Mouse (Mus musculus): Measurements from ENCODE around the gene Tmem273.
A peak's percentile ranks its signal among the peaks of the same experiment; 100 is the strongest.

The Tmem273 gene

DNA sequence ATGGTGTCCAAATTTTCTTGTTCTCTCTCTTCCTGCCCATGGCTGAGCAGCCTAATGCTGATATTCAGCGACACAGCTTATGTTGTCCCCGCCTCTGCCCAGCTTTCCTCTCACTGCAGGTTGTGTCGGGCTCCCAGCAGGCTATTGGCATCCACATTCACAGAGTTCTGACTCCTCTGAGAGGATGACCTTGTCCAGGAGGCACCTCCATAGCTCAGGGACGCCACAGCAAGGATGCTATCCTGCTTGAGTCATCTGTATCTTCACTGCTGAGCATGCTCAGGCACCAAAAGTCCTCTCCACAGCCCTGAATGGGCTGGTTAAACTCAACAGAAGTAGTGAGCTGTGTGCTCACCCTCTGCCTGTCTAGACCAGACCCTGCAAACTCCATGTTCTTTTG, 29.2 kb downstream of the Tmem273 start:
- no peak for DNase-seq

DNA sequence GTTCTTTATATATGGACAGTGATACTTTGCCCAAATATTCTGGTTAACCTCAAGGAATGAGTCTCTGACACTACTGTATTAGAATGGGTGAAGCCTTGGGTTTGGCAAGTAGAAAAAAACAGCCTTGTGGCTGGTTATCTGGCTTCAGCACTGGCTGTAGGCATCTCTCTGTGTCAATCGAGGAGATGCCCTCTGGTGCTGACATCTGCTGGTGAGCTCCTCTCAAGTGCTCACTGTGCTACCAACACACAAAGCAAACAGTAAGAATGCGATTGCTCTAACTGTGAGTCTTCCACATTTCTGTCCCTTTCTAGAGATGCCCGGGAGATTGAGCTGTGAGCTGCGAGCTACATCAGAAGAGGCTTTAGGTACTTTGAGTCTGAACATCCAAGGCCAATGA, 30.8 kb downstream of the Tmem273 start:
- no peak for DNase-seq

DNA sequence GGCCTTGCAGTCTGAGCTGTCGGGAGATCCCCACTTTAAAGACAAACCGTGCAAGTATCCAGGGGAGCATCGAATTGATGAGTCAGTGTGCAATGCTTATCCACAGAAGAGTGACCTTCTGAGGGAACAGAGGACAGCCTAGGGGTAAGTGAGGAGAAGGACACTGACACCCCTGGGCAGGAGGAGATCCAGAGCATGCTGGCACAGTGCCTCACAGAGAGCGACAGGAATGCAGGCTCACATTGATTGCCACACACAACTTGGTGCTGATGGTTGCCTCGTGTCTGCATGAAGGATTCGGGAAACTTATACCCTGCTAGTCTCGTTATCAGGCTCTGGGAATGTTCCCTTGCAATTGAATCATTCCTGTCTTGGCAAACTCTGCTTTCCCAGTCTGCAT, 31.5 kb downstream of the Tmem273 start:
- DNase-seq: peak; percentile 44

DNA sequence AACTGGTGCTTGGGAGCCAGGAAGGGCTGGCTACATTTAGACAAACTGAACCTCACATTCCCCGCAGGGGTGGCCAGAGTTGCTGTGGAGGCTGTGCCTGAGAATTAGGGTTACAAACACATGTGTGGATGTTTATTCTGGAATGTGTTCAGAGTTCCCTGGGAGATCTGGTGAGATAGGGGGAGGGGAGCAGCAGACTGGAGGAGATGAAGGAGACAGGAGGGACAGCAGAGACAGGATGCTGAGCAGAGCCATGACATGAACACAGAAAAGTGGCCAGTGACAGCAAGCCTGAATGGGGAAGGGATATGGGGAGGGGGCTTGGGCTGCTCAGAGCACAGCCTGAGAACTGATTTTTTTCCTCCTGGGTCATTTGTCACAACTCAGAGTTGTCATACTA, 33.5 kb downstream of the Tmem273 start:
- DNase-seq: no peak

GRCm38 (mm10) chr14:32822812-32823211, 37.0 kb downstream of the Tmem273 start:
- DNase-seq: no peak

- no peak for DNase-seq
These were observed 38.1 kb downstream of the Tmem273 start for GRCm38 (mm10) chr14:32823861-32824260.

GRCm38 (mm10) chr14:32824267-32825150, 38.7 kb downstream of the Tmem273 start:
- DNase-seq: no peak

- peak; percentile 83 for DNase-seq
These were observed 39.8 kb downstream of the Tmem273 start for GRCm38 (mm10) chr14:32825426-32826032.

GRCm38 (mm10) chr14:32827165-32827564, 41.4 kb downstream of the Tmem273 start:
- DNase-seq: peak; percentile 76

GRCm38 (mm10) chr14:32827994-32828650, 42.4 kb downstream of the Tmem273 start:
- DNase-seq: peak; percentile 51

DNA sequence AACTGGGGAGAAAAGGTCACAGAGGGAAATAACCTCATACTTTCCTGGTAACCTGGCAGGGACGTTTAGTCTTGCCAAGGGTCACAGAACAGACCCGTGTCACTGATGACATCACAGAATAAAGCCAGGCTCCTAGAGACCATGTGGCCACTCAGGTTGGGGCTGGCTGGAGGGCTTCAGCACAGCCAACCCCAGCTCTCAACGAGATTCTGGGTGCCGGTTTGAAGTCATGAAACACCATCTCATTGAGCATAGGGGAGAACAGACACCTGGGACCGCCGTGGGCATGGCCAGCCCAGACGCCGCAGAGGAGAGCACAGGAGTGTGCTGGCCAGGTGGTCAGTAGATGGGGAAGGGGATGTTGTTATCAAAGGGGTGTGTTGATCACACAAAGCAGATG, 48.1 kb downstream of the Tmem273 start, which contains the start of gene Fam170b:
Fam170b (plus strand) TSS at position 116 of the 400 bp plus-strand sequence.
- DNase-seq: no peak

GRCm38 (mm10) chr14:32835181-32835580, 49.4 kb downstream of the Tmem273 start:
- DNase-seq: no peak

DNA sequence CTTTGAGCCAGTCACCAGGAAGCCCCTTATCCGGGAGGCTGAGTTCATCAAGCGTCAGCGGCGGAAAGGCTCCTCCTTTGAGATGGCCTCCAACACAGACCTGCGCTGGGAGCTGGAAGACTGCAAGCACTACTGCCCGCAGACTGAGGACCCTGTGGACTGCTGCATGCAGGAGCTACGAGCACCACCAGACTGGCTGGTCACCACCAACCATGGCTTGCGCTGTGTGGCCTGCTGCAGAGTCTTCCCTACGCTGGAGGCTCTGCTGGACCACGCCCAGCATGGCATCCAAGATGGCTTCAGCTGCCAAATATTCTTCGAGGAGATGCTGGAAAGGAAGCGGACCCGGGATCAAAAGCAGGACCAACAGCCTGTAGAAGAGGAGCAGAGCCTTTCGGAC, 49.8 kb downstream of the Tmem273 start:
- DNase-seq: no peak

DNA sequence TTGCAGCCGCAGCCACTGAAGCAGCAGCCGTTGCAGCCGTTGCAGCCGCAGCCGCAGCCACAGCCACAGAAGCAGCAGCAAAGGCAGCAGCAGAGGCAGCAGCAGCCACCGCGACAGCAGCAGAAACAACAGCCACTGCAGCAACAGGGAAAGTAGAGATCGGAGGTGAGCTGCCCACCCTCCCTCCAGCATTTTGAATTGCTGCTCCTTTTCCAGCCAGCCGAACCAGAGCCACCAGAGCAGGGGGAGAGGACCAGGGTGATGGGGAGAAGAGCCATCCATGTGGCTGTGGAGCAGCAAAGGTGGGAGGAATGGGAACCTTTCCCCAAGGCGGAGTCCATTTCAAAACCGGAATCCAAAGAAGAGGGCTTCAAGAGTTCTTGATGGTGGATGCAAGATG, 50.4 kb downstream of the Tmem273 start:
- no peak for DNase-seq

DNA sequence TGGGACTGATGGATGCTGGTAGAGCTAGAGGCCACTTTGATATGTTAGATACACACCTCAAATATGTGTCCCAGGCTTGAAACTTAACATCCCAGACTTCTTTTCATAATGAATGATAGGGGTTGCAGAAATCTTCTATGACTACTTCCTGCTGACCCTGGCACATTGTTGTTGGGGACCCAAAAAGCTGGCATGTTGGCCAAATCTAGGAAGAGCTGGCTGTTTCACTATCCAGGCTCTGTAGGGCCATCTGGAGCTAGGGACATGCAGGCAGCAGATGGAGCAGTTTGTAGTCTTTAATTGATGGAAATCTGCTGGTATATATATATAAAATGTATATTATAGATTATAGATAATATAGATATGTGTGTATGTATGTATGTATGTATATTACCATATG, 56.3 kb downstream of the Tmem273 start:
- no peak for DNase-seq

GRCm38 (mm10) chr14:32854059-32854458, 68.3 kb downstream of the Tmem273 start:
- DNase-seq: no peak

- no peak for DNase-seq
These were observed 70.5 kb downstream of the Tmem273 start for GRCm38 (mm10) chr14:32856246-32856645.

DNA sequence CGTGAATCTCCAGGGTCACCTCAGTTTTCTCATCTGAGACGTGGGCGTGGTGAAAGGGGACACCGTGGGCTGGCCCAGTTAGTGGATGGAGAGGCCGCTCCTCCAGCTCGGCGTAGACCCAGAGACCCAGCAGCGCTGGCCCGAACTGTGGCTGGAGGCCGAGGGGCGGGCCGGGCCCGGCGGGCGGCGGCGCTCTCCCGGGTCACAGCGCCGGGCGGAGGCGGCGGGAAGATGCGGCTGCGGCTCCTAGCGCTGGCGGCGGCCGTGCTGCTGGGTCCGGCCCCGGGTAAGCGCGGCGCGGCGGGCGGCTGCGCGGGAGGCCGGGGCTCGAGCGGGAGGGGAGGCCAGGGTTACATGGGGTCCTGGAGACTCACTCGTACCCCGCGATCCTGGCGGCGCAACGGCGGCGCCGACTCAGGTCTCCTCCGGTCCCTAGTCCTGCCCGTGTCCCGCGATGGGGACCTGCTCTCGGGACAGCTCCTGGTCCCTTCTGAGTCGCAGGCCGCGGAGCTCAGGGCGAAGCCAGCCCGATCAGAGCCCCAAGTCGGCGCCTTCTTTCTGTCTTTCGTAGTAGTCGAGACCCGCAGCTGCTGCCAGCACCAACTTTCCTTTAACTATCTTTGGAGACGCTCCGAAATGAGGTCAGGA, 71.0 kb downstream of the Tmem273 start, which contains the start of gene Vstm4:
Vstm4 (plus strand) TSS at position 76 of the 648 bp plus-strand sequence.
- peak; percentile 72 for DNase-seq

GRCm38 (mm10) chr14:32858361-32858760, 72.6 kb downstream of the Tmem273 start:
- no peak for DNase-seq

DNA sequence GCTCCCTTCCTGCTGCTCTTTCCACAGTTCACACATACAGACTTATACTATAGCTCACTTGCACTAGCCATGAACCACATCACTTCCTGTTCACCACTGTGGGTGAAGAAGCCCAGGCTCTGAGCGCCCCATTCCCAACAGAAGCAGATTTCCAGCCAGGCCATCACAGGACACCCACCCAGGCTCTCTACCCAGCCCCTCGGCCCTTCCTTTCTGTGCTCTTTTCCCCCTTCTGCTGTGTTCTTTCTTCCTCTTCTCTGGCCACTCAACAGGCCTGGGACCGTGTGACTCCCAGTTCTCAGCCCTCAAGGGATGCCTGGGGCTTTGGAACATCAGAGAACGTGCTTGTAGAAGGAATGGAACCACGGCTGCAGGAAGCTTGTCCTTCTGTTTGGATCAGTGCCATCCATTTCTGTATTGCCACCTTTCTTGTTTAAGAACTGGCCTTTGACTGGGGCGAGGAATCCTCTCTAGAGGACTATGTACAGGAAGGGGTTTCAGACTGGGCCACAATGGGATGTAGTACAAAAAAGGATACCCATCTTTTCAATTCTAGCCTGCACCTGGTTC, 73.3 kb downstream of the Tmem273 start:
- DNase-seq: no peak

DNA sequence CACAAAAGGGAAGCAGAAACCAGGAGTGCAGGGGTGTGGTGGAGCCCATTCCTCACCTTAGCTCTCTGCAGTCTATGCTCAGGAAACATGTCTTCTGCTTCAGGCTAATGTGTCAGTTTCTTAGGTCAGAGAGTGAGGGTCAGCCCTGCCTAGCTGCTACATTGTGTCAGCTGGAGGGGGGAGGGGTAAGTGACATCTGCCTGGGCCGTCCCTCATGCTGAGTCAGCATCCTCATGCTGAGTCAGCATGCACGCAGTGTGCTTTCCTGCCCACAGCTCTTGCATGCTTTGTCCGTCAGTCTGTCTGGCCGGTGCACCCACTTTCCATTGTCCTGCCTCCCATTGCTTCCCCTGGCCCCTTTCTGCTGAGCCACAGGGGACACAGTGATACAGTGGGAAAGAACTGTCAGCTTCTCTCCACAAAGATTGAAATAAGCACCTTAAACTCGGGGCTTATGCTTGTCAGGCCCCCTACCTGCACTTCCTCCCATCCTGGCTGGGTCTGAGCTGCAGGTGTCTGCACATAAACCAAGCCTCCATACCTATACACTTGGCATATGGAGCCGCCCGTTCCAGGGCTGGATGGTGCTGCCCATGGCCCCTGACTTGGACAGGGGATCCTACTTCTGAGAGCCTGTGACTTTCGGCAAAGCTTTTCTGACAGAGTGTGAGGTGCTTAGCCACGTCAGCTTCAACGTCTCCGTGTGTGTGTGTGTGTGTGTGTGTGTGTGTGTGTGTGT, 74.2 kb downstream of the Tmem273 start:
- no peak for DNase-seq

GRCm38 (mm10) chr14:32861149-32861581, 75.4 kb downstream of the Tmem273 start:
- DNase-seq: peak; percentile 45
